Mouse (Mus musculus) right cerebral cortex, postnatal 10 days (tissue): ENCODE measurements around the gene Sf3a2.
"Not testable (repeated sequence)": the region's sequence is repeated elsewhere in the genome, so short reads cannot be mapped to it uniquely, and the experiment has no call there.

Source experiments
- DNase-seq, 2 experiments: peaks; one replicate each; pipeline ENCODE4 v3.0.0; 2021; ENCODE audit warnings: low spot score in 2 of 2

Sf3a2 gene

DNA sequence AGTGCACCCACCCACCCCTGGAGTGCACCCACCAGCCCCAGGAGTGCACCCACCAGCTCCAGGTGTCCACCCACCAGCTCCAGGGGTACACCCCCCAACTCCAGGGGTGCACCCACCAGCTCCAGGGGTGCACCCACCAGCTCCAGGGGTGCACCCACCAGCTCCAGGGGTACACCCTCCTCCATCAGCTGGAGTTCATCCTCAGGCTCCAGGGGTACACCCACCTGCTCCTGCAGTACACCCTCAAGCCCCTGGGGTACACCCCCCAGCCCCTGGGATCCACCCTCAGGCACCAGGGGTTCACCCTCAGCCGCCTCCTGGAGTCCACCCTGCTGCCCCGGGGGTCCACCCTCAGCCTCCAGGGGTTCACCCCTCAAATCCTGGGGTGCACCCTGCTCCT lies 6.3 kb downstream of the Sf3a2 start:
- DNase-seq, result no peak

- DNase-seq, result no peak
These were observed 6.9 kb downstream of the Sf3a2 start, which contains the start of gene Amh for GRCm38 (mm10) chr10:80804916-80805315. Gene Amh (plus strand): TSS chr10:80805243.

DNA sequence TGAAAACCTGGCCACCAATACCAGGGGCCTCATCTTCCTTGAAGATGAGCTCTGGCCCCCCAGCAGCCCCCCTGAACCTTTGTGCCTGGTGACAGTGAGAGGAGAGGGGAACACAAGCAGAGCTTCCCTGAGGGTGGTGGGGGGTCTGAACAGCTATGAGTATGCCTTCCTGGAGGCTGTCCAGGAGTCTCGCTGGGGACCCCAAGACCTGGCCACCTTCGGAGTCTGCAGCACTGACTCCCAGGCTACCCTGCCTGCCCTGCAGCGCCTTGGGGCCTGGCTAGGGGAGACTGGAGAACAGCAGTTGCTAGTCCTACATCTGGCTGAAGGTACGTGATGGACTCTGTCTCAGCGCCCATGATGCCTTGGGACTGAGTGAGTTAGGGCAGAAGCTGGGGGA lies 7.3 kb downstream of the Sf3a2 start:
- DNase-seq, result no peak

- DNase-seq, result peak; percentile 76 to 81
These were observed 7.9 kb downstream of the Sf3a2 start for GRCm38 (mm10) chr10:80805925-80806324.

DNA sequence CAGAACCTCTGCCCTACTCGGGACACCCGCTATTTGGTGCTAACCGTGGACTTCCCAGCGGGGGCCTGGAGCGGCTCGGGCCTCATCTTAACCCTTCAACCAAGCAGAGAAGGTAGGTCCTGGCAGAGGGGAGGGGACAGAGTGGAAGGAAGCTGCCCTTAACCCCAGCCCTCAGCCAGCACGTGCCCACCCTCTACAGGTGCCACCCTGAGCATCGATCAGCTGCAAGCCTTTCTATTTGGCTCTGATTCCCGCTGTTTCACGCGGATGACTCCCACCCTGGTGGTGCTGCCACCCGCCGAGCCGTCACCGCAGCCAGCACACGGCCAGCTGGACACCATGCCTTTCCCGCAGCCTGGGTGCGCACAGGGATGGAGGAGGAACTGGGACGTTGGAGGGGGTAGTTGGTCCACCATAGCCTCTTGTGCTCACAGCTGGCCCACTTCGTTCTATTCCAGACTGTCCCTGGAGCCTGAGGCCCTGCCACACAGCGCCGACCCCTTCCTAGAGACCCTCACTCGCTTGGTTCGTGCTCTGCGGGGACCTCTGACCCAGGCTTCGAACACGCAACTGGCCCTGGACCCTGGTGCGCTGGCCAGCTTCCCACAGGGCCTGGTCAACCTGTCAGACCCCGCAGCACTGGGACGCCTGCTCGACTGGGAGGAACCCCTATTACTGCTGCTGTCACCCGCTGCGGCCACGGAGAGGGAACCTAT lies 8.5 kb downstream of the Sf3a2 start:
- no peak for DNase-seq

DNA sequence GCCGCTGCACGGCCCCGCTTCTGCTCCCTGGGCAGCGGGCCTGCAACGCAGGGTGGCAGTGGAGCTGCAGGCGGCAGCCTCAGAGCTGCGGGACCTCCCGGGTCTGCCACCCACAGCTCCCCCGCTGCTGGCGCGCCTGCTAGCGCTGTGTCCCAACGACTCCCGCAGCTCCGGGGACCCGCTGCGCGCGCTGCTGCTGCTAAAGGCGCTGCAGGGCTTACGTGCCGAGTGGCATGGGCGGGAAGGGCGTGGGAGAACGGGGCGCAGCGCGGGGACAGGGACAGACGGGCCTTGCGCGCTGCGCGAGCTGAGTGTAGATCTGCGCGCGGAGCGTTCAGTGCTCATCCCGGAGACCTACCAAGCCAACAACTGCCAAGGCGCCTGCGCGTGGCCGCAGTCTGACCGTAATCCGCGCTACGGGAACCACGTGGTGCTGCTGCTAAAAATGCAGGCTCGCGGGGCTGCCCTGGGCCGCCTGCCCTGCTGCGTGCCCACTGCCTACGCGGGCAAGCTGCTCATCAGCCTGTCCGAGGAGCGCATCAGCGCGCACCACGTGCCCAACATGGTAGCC lies 9.1 kb downstream of the Sf3a2 start:
- peak; percentile 92 to 94 for DNase-seq

DNA sequence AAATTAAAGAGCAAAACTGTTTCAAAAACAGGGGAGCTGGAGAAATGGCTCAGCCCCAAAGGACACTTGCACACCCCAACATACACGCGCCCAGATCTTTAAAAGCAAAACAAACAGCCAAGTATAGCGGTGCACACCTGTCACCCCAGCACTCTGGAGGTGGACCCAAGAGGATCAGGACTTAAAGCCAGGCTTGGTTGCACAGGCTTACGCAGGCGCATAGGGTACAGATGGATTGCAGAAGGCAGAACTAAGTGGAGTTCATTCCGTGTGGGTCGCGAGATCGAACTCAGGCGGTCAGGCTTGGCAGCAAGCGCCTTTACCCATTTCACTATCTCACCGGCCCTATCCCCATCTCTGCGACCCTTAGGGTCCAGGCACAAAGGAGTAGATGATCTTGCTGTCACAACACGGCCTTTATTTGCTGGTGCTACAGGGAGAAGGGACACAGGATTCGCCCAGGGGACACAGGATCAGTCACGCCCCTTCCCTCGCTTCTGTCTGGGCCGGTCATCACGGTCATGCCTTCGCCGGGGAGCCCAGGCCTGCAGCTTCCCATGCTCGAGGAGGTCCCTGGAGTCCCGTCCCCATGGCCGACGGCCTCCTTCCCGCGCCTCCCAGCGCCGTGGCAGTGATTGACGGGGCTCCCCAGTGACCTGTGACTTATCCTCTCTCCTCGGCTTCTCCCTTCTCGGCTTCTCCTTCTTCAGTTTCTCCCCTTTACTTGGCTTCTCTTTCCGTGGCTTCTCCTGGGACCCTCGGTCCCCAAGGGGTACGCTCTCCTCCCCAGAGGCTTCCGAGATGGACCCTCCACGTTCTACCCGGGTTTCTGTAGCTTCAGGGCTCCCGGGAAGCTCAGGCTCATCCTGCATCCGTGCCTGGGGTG lies 10.3 kb downstream of the Sf3a2 start:
- DNase-seq, result no peak

DNA sequence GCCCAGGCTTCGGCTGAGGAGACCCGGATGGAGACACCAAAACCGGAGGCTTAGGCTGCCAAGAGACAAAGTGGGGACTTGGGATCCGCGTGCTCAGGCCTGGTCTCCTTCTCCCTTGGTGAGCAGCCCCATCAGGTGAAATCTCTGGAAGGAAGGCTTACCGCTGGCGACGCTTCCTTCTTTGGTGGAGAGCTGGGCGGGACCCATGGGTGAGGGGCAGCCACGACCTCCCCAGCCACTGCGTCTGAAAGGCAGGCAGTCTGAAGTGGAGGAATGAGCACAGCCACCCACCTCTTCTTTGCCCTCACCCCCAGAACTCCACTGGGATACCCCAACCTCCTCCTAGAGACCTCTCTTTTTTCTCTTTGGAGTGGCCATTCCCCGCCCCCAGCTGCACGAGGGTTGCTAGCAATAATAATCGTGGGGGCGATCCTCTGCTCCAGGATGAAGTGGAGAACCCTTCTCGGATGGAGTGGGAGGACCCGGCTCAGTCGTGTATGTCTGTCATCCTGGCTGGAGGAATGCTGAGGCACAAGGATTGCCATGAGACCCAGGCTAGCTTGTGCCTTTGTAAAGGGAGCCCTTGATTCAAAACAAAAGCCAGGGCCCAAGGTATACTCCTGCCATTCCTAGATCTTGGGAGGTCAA lies 11.1 kb downstream of the Sf3a2 start:
- no peak for DNase-seq

GRCm38 (mm10) chr10:80810084-80810483 lies 12.1 kb downstream of the Sf3a2 start:
- no peak for DNase-seq

GRCm38 (mm10) chr10:80812391-80813041 lies 14.5 kb downstream of the Sf3a2 start:
- no peak for DNase-seq

DNA sequence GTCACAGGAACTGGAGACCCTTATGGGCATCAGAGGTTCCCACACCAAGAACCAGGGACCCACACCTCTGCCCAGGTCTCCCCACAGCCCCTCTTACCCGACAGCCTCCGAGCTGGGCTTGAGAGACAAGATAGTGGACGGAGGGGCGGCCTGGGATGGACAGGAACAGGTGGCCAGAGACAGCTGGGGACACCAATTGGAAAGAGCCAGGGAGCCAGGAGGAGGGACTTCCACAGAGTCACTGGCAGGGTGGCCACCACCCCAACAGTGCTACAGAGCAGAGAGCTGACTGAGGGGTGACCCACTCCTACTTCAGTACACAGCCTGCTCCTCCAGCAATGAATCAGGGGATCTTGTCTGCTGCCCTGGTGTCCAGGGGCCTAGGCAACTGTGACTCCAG lies 15.4 kb downstream of the Sf3a2 start, which contains the start of gene Jsrp1:
Jsrp1 (minus strand) TSS at position 133 of the 400 bp plus-strand sequence.
- no peak for DNase-seq

GRCm38 (mm10) chr10:80814800-80815199 lies 16.8 kb downstream of the Sf3a2 start:
- DNase-seq, result no peak

DNA sequence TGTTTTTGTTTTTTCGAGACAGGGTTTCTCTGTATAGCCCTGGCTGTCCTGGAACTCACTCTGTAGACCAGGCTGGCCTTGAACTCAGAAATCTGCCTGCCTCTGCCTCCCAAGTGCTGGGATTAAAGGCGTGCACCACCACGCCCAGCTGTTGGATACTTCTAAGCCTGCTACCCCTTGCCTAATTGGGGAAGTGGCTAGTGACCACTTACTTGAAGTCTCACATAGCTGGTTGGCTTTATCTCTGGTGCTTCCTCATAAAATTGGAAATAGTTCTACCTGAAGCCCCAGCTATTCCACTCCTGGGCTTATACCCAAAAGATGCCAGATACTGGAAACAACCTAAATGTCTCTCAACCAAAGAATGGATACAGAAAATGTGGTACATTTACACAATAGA lies 18.3 kb downstream of the Sf3a2 start:
- DNase-seq, result not testable (repeated sequence)

DNA sequence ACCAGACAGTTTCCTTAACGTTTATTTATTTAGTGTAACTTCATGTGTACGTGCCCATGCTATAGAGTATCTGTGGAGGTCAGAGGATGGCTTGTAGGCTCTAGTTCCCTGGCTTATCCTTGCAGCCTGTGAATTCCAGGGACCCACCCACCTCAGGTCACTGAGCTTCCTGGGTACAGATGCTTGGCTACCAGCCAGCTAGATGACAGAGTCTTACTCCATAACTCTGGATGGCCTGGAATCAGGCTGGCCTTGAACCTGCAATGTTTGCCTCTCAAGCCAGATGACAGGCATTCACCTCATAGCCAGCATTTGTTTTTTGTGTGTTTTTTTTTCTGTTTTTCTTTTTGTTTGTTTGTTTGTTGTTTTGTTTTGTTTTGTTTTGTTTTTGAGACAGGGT lies 19.2 kb downstream of the Sf3a2 start:
- DNase-seq, result no peak

DNA sequence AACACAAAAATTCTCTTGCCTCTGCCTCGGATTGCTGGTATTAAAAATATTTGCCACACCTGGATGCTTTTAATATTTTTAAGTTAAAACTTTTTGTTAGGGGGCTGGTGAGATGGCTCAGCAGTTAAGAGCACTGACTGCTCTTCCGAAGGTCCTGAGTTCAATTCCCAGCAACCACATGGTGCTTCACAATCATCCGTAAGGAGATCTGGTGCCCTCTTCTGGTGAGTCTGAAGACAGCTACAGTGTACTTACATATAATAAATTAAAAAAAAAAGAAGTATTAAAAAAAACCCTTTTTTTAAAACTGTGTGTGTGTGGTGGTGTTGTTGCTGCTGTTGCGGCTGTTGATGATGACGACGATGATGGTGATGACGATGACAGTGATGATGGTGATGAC lies 20.0 kb downstream of the Sf3a2 start:
- DNase-seq, result not testable (repeated sequence)

GRCm38 (mm10) chr10:80818599-80819281 lies 20.7 kb downstream of the Sf3a2 start:
- no peak for DNase-seq

DNA sequence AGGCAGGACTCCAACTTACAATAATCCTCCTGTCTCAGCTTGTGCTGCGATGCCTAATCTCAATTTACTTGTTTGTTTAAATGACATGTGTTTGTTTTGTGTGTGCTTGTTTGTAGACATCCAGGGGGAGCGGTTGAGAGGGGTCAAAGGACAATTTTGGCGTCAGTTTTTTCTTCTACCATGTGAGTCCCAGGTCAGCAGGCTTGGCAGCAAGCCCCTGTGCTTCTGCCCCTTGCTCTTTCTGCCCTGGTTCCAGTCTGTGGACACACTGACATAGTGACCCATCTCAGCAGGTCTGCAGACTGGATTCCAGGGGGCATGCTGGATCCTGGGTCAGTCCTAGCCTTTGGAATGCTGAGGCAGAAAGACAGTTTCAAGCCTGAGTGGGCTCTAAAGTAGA lies 21.4 kb downstream of the Sf3a2 start:
- no peak for DNase-seq

DNA sequence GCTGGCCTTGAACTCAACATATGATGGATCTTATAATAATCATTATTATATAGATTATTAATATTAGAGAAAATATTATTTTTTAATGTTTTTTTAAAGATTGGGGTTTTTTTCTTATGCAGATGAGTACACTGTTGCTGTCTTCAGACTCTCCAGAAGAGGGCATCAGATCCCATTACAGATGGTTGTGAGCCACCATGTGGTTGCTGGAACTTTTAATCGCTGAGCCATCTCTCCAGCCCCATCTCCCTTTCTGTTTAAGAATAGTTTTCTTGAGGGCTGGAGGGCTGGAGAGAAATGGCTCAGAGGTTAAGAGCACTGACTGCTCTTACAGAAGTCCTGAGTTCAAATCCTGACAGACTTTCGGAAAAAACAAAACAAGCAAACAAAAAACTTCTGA lies 24.0 kb downstream of the Sf3a2 start:
- no peak for DNase-seq

DNA sequence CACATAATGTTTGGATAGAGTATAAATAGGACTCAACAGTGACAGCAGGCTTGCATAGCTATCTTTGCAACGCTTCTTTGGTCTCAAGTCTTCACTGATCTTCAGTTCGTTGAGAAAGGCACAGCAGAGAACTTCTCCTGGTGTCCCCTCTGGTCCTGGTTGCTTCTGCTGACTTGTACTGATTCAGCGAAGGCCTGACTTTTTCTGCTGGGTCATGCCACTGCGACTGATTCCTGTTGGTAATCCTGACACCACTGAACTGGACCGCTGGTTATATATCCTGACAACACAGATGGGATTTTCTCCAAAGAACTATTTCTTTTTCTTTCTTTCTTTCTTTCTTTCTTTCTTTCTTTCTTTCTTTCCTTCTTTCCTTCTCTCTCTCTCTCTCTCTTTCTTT lies 24.5 kb downstream of the Sf3a2 start:
- DNase-seq, result no peak

- no peak for DNase-seq
These were observed 25.3 kb downstream of the Sf3a2 start for GRCm38 (mm10) chr10:80823316-80823715.
